Mouse (Mus musculus): ENCODE results near the gene Ccm2l.

The Ccm2l gene

GRCm38 (mm10) chr2:153087091-153087490 lies 21.3 kb downstream of the Ccm2l start:
- CTCF ChIA-PET = interaction anchor here (2.5 kb wide), 1 partner anchor 55 kb away, joined by 6 read pairs; no protein-coding TSS in a partner anchor

GRCm38 (mm10) chr2:153089316-153089715 lies 23.6 kb downstream of the Ccm2l start:
- CTCF ChIA-PET = interaction anchor here (0.8 kb wide), 1 partner anchor 20 kb away, joined by 4 read pairs; no protein-coding TSS in a partner anchor

- CTCF ChIA-PET = interaction anchor here (0.7 to 1.2 kb wide), 4 partner anchors 8 to 63 kb away, joined by 3 to 7 read pairs (median 4); no protein-coding TSS in a partner anchor
These were observed 24.9 kb downstream of the Ccm2l start for GRCm38 (mm10) chr2:153090551-153091165.

GRCm38 (mm10) chr2:153107046-153107766 lies 41.5 kb downstream of the Ccm2l start:
- CTCF ChIA-PET = no interaction called here

GRCm38 (mm10) chr2:153107802-153108201 lies 42.0 kb downstream of the Ccm2l start:
- CTCF ChIA-PET = no interaction called here

GRCm38 (mm10) chr2:153108313-153109264 lies 42.8 kb downstream of the Ccm2l start, which contains the start of gene Hck:
Gene Hck, plus strand, starts transcription at chr2:153108468.
- CTCF ChIA-PET = interaction anchor here (1.1 kb wide), 1 partner anchor 20 kb away, joined by 4 read pairs; no protein-coding TSS in a partner anchor

- CTCF ChIA-PET = interaction anchor here (1.1 kb wide), 1 partner anchor 21 kb away, joined by 4 read pairs; no protein-coding TSS in a partner anchor
These were observed 43.8 kb downstream of the Ccm2l start for GRCm38 (mm10) chr2:153109596-153109995.

GRCm38 (mm10) chr2:153111298-153111697 lies 45.5 kb downstream of the Ccm2l start:
- CTCF ChIA-PET = no interaction called here

GRCm38 (mm10) chr2:153115679-153116081 lies 49.9 kb downstream of the Ccm2l start:
- CTCF ChIA-PET = interaction anchor here (0.7 kb wide), 1 partner anchor 176 kb away, joined by 4 read pairs; no protein-coding TSS in a partner anchor

- CTCF ChIA-PET = interaction anchor here (0.6 to 1.1 kb wide), 4 partner anchors 9 to 204 kb away, joined by 3 to 4 read pairs (median 3); no protein-coding TSS in a partner anchor
These were observed 51.3 kb downstream of the Ccm2l start for GRCm38 (mm10) chr2:153117051-153117486.

- CTCF ChIA-PET = interaction anchor here (0.7 to 1.5 kb wide), 4 partner anchors 11 to 45 kb away, joined by 3 to 8 read pairs (median 4); no protein-coding TSS in a partner anchor
These were observed 53.7 kb downstream of the Ccm2l start for GRCm38 (mm10) chr2:153119488-153119887.

- CTCF ChIA-PET = interaction anchor here (0.6 to 1.2 kb wide), 2 partner anchors 11 to 32 kb away, joined by 4 to 11 read pairs; no protein-coding TSS in a partner anchor
These were observed 54.4 kb downstream of the Ccm2l start for GRCm38 (mm10) chr2:153120126-153120525.

GRCm38 (mm10) chr2:153121821-153122615 lies 56.3 kb downstream of the Ccm2l start:
- CTCF ChIA-PET = interaction anchor here (1.2 kb wide), 2 partner anchors 9 to 206 kb away, joined by 3 to 5 read pairs; no protein-coding TSS in a partner anchor

- CTCF ChIA-PET = interaction anchor here (1.2 to 1.5 kb wide), 2 partner anchors 41 to 206 kb away, joined by 3 read pairs; no protein-coding TSS in a partner anchor
These were observed 56.9 kb downstream of the Ccm2l start for GRCm38 (mm10) chr2:153122701-153123100.

GRCm38 (mm10) chr2:153125875-153126274 lies 60.1 kb downstream of the Ccm2l start:
- CTCF ChIA-PET = no interaction called here

- CTCF ChIA-PET = interaction anchor here (0.7 to 1.7 kb wide), 6 partner anchors 9 to 50 kb away, joined by 3 to 12 read pairs (median 4); no protein-coding TSS in a partner anchor
These were observed 65.3 kb downstream of the Ccm2l start for GRCm38 (mm10) chr2:153131019-153131418.
